Mouse (Mus musculus) stomach, embryonic 14.5 days (tissue): Measurements from ENCODE around the gene Tmem37. TPM values are rescaled to one million over a fixed set of nuclear protein-coding genes. Genes with fewer than 3 reads are reported as not detected.

Experiments used
- ATAC-seq: fragments of 200-750 bp; cut with Nextera tagmentation; 2 replicates; pipeline ENCODE4 v1.8.0; 2017; ENCODE audit warnings: low read depth, moderate TSS enrichment; ENCODE audit not compliant: insufficient number of reproducible peaks, insufficient read depth, low FRiP score
- H3K27ac ChIP-seq: fragments of 300-500 bp; sonication (generic); 2 replicates; pipeline ENCODE4 v1.5.1; 2014; ENCODE audit warnings: mild to moderate bottlenecking, low read length, moderate library complexity, mixed read lengths
- H3K27me3 ChIP-seq: fragments of 300-500 bp; sonication (generic); 2 replicates; pipeline ENCODE4 v1.6.1; 2014; ENCODE audit warnings: low read length, control low read depth, mixed read lengths; ENCODE audit not compliant: control insufficient read depth, insufficient read depth
- H3K36me3 ChIP-seq: fragments of 300-500 bp; sonication (generic); 2 replicates; pipeline ENCODE4 v1.6.1; 2014; ENCODE audit warnings: mild to moderate bottlenecking, control low read depth, low read length, moderate library complexity, mixed read lengths; ENCODE audit not compliant: control insufficient read depth, insufficient read depth
- H3K4me1 ChIP-seq: fragments of 300-500 bp; sonication (generic); 2 replicates; pipeline ENCODE4 v1.6.1; 2014; ENCODE audit warnings: low read length, control low read depth, mixed read lengths; ENCODE audit not compliant: control insufficient read depth, insufficient read depth
- H3K4me2 ChIP-seq: fragments of 300-500 bp; sonication (generic); replicated peaks from 2 replicates; pipeline ENCODE4 v1.6.1; 2014; ENCODE audit warnings: low read depth, low read length, control low read depth
- H3K4me3 ChIP-seq: fragments of 300-500 bp; sonication (generic); 2 replicates; pipeline ENCODE4 v1.5.1; 2014; ENCODE audit warnings: low read depth, low read length, control low read depth
- H3K9ac ChIP-seq: fragments of 300-500 bp; sonication (generic); replicated peaks from 2 replicates; pipeline ENCODE4 v1.6.1; 2014; ENCODE audit warnings: low read depth, mild to moderate bottlenecking, control low read depth, low read length, moderate library complexity, mixed read lengths
- H3K9me3 ChIP-seq: fragments of 300-500 bp; sonication (generic); 2 replicates; pipeline ENCODE4 v1.6.1; 2016; ENCODE audit warnings: low read depth, low read length, control low read depth; ENCODE audit not compliant: control insufficient read depth
- WGBS: fragments of 180-500 bp; shearing (Covaris S2); extraction: QIAGEN DNeasy Blood & Tissue Kit; methylation state at CpG from one replicate; pipeline ENCODE4 v1.1.7; 2014; 5-methylcytosine and 5-hydroxymethylcytosine counted together
- polyA plus RNA-seq: library from polyadenylated mRNA; unstranded; fragments of >200 nt; fragmentation: Nextera tagmentation; extraction: Ambion mirVana; gene quantifications from 2 replicates; pipeline ENCODE4 v1.2.1, GENCODE M21; 2014

The Tmem37 gene
- polyA plus RNA-seq, 1 experiment from 2014 or later = 4.5 TPM

DNA sequence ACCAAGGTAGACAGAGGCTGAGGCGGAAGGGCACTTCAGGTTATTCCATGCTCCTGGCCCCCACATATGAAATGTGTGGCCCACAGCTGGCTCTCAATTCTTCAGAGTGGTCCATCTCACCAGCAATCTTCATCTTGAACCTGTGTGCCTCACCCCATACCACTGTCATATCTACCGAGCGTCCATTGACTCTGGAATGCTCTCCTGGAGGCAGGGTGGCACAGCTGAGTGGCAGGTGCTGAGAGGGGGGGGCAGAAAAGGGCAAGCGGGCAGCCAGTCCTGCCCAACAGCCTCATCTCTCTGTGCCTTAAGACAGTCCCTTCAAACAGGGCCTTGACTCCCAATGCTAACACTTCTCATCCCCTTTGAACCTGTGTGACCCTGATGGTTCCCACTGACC lies 2.7 kb downstream of the Tmem37 start:
- peaks cover 11% of the 10 kb centered on the region; the same call in 1 of the 2 replicates for H3K4me1 ChIP-seq
- H3K27ac ChIP-seq = no peak overlapping the region
- H3K27me3 ChIP-seq = 0 out of 2 replicates have a peak, but pooled peaks cover 5% of the 10 kb centered on the region
- H3K4me2 ChIP-seq = no peak overlapping the region
- no peak overlapping the region for H3K4me3 ChIP-seq
- H3K9ac ChIP-seq = no peak overlapping the region
- no peaks in the 10 kb centered on the region for H3K9me3 ChIP-seq
- ATAC-seq = no peak
- no peaks in the 10 kb centered on the region for H3K36me3 ChIP-seq
- WGBS = 92% methylated on average over 4 of the region's 4 CpGs

DNA sequence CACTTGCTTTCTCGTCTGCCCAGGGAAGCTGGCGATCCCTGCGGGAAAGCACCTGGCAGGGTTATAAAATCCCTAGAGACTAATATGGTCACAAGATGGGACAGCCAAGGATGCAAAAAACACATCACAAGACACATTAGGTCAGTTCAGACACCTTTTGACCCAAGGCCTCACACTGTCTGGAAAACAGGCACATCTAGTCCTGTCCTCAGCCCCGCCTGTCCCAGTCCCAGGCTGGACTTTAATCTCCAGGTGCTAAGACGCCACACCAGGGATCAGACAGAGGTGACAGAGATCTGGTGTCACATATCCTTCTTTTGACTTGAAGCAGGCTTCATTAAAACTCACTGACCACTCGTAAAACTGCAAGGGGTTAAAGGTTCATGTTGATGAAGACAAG lies 3.7 kb downstream of the Tmem37 start:
- Histone ChIP-seq H3K4me1 (peaks cover 11% of the 10 kb centered on the region; the same call in 1 of the 2 replicates), H3K27me3 (0 out of 2 replicates have a peak, but pooled peaks cover 5% of the 10 kb centered on the region), H3K27ac (no peak overlapping the region), H3K9ac (no peak overlapping the region), H3K4me2 (no peak overlapping the region), H3K4me3 (no peak overlapping the region), H3K36me3 (no peaks in the 10 kb centered on the region), H3K9me3 (no peaks in the 10 kb centered on the region)
- ATAC-seq = no peak
- 62% methylated on average over 6 of the region's 6 CpGs for WGBS

DNA sequence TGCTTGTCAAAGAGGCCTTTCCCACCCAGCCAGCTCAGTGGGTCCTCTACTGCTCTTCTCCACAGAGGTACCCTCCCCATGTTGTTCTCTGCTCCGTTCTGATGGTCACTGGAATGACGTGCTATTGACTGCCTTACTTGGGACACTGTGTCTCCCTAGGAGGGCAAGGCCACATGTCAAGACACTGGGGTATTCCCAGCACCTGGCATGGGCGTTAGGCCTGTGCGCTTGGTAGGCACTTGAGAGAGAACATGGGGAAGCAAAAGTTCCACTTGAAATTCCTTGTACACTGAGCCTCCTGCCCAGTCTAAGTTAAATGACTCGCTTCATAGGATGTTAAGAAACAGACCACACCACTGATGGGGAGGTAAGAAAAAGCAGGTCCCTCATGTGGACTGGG lies 4.8 kb downstream of the Tmem37 start:
- Histone ChIP-seq H3K27me3 (0 out of 2 replicates have a peak, but pooled peaks cover 5% of the 10 kb centered on the region), H3K27ac (no peak overlapping the region), H3K9ac (no peak overlapping the region), H3K9me3 (no peaks in the 10 kb centered on the region), H3K4me3 (no peak overlapping the region), H3K4me2 (no peak overlapping the region), H3K4me1 (peaks cover 9% of the 10 kb centered on the region; the same call in 1 of the 2 replicates), H3K36me3 (no peaks in the 10 kb centered on the region)
- WGBS = 82% methylated on average over 5 of the region's 5 CpGs
- ATAC-seq = no peak

DNA sequence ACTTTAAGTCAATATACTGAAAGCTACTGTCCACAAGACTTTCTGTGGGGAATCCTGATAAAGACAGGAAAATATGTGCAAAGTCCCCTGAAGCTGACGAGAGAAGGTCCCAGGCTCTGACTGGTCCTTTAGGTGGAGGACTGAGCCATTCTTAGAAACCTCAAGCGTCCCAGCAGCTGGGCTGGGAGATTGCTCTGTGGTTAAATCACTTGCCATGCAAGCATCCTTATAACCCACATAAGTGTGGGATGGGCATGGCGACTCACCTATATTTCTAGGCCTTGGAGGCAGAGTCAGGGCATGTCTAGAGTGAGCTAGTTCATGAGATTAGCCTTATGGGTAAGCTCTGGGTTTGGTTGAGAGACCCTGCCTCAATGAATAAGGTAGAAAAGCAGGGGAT lies 7.2 kb downstream of the Tmem37 start:
- WGBS = 84% methylated on average over 3 of the region's 3 CpGs
- Histone ChIP-seq H3K27me3 (no peaks in the 10 kb centered on the region), H3K9ac (no peak overlapping the region), H3K9me3 (no peaks in the 10 kb centered on the region), H3K4me1 (no peaks in the 10 kb centered on the region), H3K4me3 (no peak overlapping the region), H3K36me3 (no peaks in the 10 kb centered on the region), H3K27ac (no peak overlapping the region), H3K4me2 (no peak overlapping the region)
- ATAC-seq = no peak

DNA sequence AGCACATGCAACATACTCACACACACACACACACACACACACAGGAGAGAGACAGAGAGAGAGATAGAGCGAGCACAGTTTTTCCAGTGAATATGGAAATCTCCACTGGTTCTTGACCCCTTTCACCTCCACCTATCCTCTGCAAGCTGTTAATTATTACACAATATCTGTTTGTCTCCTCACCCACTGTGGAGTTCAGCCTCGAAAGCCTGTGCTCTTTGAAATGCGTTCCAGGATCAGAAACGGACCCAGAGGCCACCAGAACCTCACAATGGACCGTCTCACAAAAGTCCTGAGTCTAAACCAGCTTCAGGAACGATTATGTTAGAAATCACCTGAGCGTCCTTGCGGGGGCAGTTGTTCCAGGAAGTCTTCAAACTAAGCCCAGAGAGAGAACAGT lies 7.7 kb downstream of the Tmem37 start:
- no peaks in the 10 kb centered on the region for H3K27me3 ChIP-seq
- no peak for ATAC-seq
- no peaks in the 10 kb centered on the region for H3K9me3 ChIP-seq
- H3K27ac ChIP-seq = no peak overlapping the region
- no peaks in the 10 kb centered on the region for H3K36me3 ChIP-seq
- no peak overlapping the region for H3K4me2 ChIP-seq
- no peaks in the 10 kb centered on the region for H3K4me1 ChIP-seq
- no peak overlapping the region for H3K4me3 ChIP-seq
- 73% methylated on average over 8 of the region's 8 CpGs for WGBS
- no peak overlapping the region for H3K9ac ChIP-seq

DNA sequence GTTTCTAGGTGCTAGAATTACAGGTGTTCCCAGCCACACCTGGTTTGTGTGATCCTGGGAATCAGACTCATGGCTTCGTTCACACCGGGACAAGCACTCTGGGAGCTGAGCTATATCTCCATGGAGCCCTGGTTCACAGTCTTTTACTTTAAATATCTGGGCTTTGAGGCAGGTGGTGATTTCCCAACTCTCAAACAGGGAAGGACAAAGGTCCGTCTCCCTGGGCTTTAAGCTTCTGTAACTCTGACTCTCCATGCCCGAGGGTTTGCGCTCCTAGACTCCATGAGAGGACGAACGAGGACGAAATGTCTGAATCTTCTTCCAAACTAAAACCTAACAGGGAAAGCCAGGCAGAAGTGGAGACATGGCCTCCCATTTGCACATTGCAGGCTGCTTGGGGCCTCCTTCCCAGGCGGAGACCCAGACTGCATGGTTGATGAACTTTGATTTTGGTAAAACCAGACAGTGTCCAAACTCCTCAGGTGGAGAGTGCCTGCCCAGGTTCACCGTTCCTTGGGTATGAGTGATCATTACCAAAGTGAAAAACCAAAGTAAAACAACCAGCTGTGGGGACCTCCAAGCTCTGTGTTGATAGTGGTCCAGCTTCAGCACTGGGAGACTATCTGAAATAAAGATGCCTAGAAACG lies 9.7 kb downstream of the Tmem37 start:
- Histone ChIP-seq H3K4me1 (no peaks in the 10 kb centered on the region), H3K36me3 (no peaks in the 10 kb centered on the region), H3K27me3 (no peaks in the 10 kb centered on the region), H3K27ac (no peak overlapping the region), H3K4me3 (no peak overlapping the region), H3K4me2 (no peak overlapping the region), H3K9ac (no peak overlapping the region), H3K9me3 (no peaks in the 10 kb centered on the region)
- no peak for ATAC-seq
- 93% methylated on average over 11 of the region's 11 CpGs for WGBS

DNA sequence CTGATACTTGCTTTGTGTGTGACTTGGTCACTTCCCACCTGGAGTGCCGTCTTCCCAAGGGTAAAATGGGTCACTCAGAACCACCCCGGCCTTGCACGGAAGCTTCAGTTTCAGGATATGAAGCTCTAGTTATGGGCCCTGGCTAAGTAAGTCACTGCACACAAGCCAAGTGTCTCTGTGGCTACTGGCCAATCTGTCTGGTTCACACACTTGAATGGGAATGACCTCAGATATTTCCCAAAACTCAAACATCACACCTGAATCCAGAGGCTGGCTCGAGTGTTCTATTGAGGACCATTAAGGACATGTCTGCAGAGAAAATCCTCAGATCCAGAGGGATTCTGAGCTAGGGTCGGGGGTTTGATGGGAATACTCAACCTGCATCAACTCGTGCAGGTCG lies 11.6 kb downstream of the Tmem37 start:
- 89% methylated on average over 7 of the region's 7 CpGs for WGBS
- ATAC-seq = no peak
- Histone ChIP-seq H3K9me3 (no peaks in the 10 kb centered on the region), H3K4me1 (no peaks in the 10 kb centered on the region), H3K9ac (no peak overlapping the region), H3K36me3 (no peaks in the 10 kb centered on the region), H3K27ac (no peak overlapping the region), H3K27me3 (no peaks in the 10 kb centered on the region), H3K4me2 (no peak overlapping the region), H3K4me3 (no peak overlapping the region)

DNA sequence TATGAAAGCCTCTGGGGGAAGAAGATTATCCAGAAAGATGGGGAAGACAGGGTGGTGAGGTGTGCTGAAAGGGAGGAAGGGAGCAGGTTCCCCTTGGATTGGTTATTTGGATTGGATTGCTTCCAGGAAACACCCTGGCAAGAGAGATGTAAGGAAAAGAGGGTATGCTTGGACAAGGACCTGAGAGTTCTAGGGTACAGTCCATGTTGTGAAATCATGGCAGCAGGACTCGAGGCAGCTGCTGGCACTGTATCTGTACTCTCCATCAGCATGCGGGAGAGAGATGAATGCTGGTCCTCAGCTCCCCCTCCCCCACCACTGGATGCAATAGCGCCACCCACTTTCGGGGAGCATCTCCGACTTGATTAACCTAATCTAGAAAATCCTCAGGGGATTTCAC lies 13.2 kb downstream of the Tmem37 start:
- H3K36me3 ChIP-seq = no peaks in the 10 kb centered on the region
- no peak overlapping the region for H3K4me2 ChIP-seq
- no peak for ATAC-seq
- no peak overlapping the region for H3K4me3 ChIP-seq
- no peaks in the 10 kb centered on the region for H3K4me1 ChIP-seq
- H3K27ac ChIP-seq = no peak overlapping the region
- no peaks in the 10 kb centered on the region for H3K9me3 ChIP-seq
- no peaks in the 10 kb centered on the region for H3K27me3 ChIP-seq
- 71% methylated on average over 5 of the region's 5 CpGs for WGBS
- no peak overlapping the region for H3K9ac ChIP-seq
